Mouse (Mus musculus) mouse trophoblast stem cell (cell line): ENCODE measurements around the gene Grik2.
"Not testable (repeated sequence)": the region's sequence is repeated elsewhere in the genome, so short reads cannot be mapped to it uniquely, and the experiment has no call there.

Experiments used
- in situ Hi-C, 2 experiments: fragments of 300-500 bp; cut with MseI, MboI; formaldehyde crosslinking; loops; 2 replicates in 1 of 2; 3 replicates in 1 of 2; pipeline ENCODE4 v1.15.1; 2025

Gene Grik2

GRCm38 (mm10) chr10:49322413-49322812, 466.2 kb downstream of the Grik2 start:
- in situ Hi-C loops: no loop called here

- in situ Hi-C loops: no loop called here
Observed at GRCm38 (mm10) chr10:49319880-49320279, 468.7 kb downstream of the Grik2 start.

GRCm38 (mm10) chr10:49256247-49256939, 532.2 kb downstream of the Grik2 start:
- in situ Hi-C loops: no loop called here

GRCm38 (mm10) chr10:49237356-49237755, 551.2 kb downstream of the Grik2 start:
- in situ Hi-C loops: not testable (repeated sequence)

- in situ Hi-C loops: not testable (repeated sequence)
Observed at GRCm38 (mm10) chr10:49236844-49237243, 551.7 kb downstream of the Grik2 start.

GRCm38 (mm10) chr10:49220096-49220495, 568.5 kb downstream of the Grik2 start:
- in situ Hi-C loops: no loop called here

- in situ Hi-C loops: no loop called here
Observed at GRCm38 (mm10) chr10:49219631-49220030, 568.9 kb downstream of the Grik2 start.

GRCm38 (mm10) chr10:49191773-49192371, 596.7 kb downstream of the Grik2 start:
- in situ Hi-C loops: no loop called here

- in situ Hi-C loops: no loop called here
Observed at GRCm38 (mm10) chr10:49191291-49191690, 597.3 kb downstream of the Grik2 start.

GRCm38 (mm10) chr10:49154134-49154533, 634.4 kb downstream of the Grik2 start:
- in situ Hi-C loops: no loop called here

GRCm38 (mm10) chr10:49151496-49151895, 637.1 kb downstream of the Grik2 start:
- in situ Hi-C loops: not testable (repeated sequence)

- in situ Hi-C loops: no loop called here
Observed at GRCm38 (mm10) chr10:49149714-49150113, 638.9 kb downstream of the Grik2 start.

GRCm38 (mm10) chr10:49142658-49143057, 645.9 kb downstream of the Grik2 start:
- in situ Hi-C loops: no loop called here

- in situ Hi-C loops: no loop called here
Observed at GRCm38 (mm10) chr10:49136816-49137215, 651.8 kb downstream of the Grik2 start.

- in situ Hi-C loops: no loop called here
Observed at GRCm38 (mm10) chr10:49131311-49131710, 657.3 kb downstream of the Grik2 start.

- in situ Hi-C loops: no loop called here
Observed at GRCm38 (mm10) chr10:49050339-49050738, 738.2 kb downstream of the Grik2 start.

GRCm38 (mm10) chr10:49049391-49049790, 739.2 kb downstream of the Grik2 start:
- in situ Hi-C loops: no loop called here
